Mouse (Mus musculus): ENCODE measurements around the gene Btaf1.
"Not testable (repeated sequence)": the region's sequence is repeated elsewhere in the genome, so short reads cannot be mapped to it uniquely, and the experiment has no call there.

Btaf1 gene

GRCm38 (mm10) chr19:36922936-36923335, 2.9 kb upstream of the Btaf1 start:
- DNase-seq, result no peak

- no peak for DNase-seq
Measured at GRCm38 (mm10) chr19:36926553-36927236, 816 bp downstream of the Btaf1 start.

GRCm38 (mm10) chr19:36927800-36928361, 2.0 kb downstream of the Btaf1 start:
- DNase-seq, result no peak

GRCm38 (mm10) chr19:36929816-36930215, 3.9 kb downstream of the Btaf1 start:
- no peak for DNase-seq

- DNase-seq, result no peak
Measured at GRCm38 (mm10) chr19:36932097-36932496, 6.2 kb downstream of the Btaf1 start.

GRCm38 (mm10) chr19:36932613-36933012, 6.7 kb downstream of the Btaf1 start:
- DNase-seq, result no peak

- DNase-seq, result no peak
Measured at GRCm38 (mm10) chr19:36936285-36936684, 10.4 kb downstream of the Btaf1 start.

GRCm38 (mm10) chr19:36938008-36938407, 12.1 kb downstream of the Btaf1 start:
- DNase-seq, result no peak

GRCm38 (mm10) chr19:36940064-36940463, 14.2 kb downstream of the Btaf1 start:
- DNase-seq, result no peak

- no peak for DNase-seq
Measured at GRCm38 (mm10) chr19:36953637-36954206, 27.8 kb downstream of the Btaf1 start.

- DNase-seq, result no peak
Measured at GRCm38 (mm10) chr19:36958331-36958730, 32.5 kb downstream of the Btaf1 start.

GRCm38 (mm10) chr19:36961320-36961719, 35.4 kb downstream of the Btaf1 start:
- no peak for DNase-seq

GRCm38 (mm10) chr19:36962544-36963260, 36.8 kb downstream of the Btaf1 start:
- DNase-seq, result not testable (repeated sequence)

GRCm38 (mm10) chr19:37004557-37004956, 78.7 kb downstream of the Btaf1 start:
- no peak for DNase-seq

GRCm38 (mm10) chr19:37009878-37010281, 84.0 kb downstream of the Btaf1 start:
- no peak for DNase-seq

GRCm38 (mm10) chr19:37013461-37013860, 87.6 kb downstream of the Btaf1 start:
- no peak for DNase-seq

- DNase-seq, result no peak
Measured at GRCm38 (mm10) chr19:37014173-37014939, 88.5 kb downstream of the Btaf1 start.

GRCm38 (mm10) chr19:37016890-37017289, 91.0 kb downstream of the Btaf1 start:
- DNase-seq, result no peak

- DNase-seq, result peak; percentile 35 to 50
Measured at GRCm38 (mm10) chr19:37018411-37018810, 92.5 kb downstream of the Btaf1 start.

- no peak for DNase-seq
Measured at GRCm38 (mm10) chr19:37018931-37019330, 93.1 kb downstream of the Btaf1 start.

GRCm38 (mm10) chr19:37020531-37020930, 94.7 kb downstream of the Btaf1 start:
- no peak for DNase-seq

- DNase-seq, result no peak
Measured at GRCm38 (mm10) chr19:37020951-37021350, 95.1 kb downstream of the Btaf1 start.

- no peak for DNase-seq
Measured at GRCm38 (mm10) chr19:37022146-37022545, 96.3 kb downstream of the Btaf1 start.
